In the genomic region with DNA sequence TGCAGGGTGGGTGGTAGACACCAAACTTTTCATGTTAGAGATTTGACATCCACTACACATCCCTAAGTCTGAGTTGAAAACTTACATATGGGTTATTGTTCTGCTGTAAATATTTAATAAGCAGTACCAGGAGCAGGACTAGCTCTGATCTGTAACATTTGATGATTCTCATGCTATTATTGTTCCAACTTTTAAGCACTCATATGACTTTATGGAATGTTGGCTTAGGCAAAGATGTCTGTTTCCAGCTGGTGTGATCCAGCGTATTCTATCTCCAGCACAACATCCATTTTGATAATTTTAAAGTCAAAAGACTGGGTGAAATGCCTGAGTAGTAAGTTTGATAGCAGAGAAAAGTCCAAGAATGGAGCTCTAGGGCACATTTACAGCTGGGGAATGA, we compare ENCODE assay signal across 21 mouse cellular contexts.
DNase-seq lines count a peak whose midpoint lies in the region; ATAC-seq and TF ChIP-seq lines count a peak whose summit lies in the region.
"Had no signal": no experiment of that assay in that cellular context is flagged by ENCODE, and none has a peak within 500 bp of the region (broad histone marks: within the 10 kb centered on the region; RNA-seq: fewer than 3 reads in every experiment).

No protein-coding gene starts in this region.

- no peak for TF ChIP-seq CTCF in lung, embryonic 14.5 days (IDR thresholded peaks at IDR 0.05; ENCODE audit: low read depth)
- no peak for TF ChIP-seq CTCF in lung, adult 2 months (IDR thresholded peaks at IDR 0.05; ENCODE audit: insufficient read depth, low read length)

- intact Hi-C loops in heart, postnatal 14 days (cut with DNase I), result no loop called here

- H3K27ac ChIP-seq in lung, embryonic 14.5 days (ENCODE audit: low read depth), result no peak overlapping the region
- H3K27ac ChIP-seq: embryonic facial prominence, embryonic 12.5 days; forebrain, embryonic 15.5 days; heart, embryonic 10.5 days; hindbrain, embryonic 13.5 days had no signal

- no peaks in the 10 kb centered on the region for H3K9me3 ChIP-seq in lung, embryonic 14.5 days (ENCODE audit: low read depth, low read length)
- H3K9me3 ChIP-seq: embryonic facial prominence, embryonic 12.5 days; forebrain, embryonic 15.5 days; G1E; heart, embryonic 10.5 days; hindbrain, embryonic 13.5 days had no signal

- ATAC-seq in lung, embryonic 14.5 days (ENCODE audit: insufficient read depth), result peak; percentile 82; the same call in 1 of the 2 replicates
- ATAC-seq: CD4-positive, CD25-positive, alpha-beta regulatory T cell, adult 4 months; forebrain, embryonic 15.5 days had no signal

- H3K9ac ChIP-seq in lung, embryonic 14.5 days, result no peak overlapping the region
- H3K9ac ChIP-seq: embryonic facial prominence, embryonic 12.5 days; forebrain, embryonic 15.5 days; hindbrain, embryonic 13.5 days had no signal

- WGBS in lung, embryonic 14.5 days, result 58% methylated on average over 1 of the region's 1 CpGs
- WGBS in lung, adult 2 months, result 74% methylated on average over 1 of the region's 1 CpGs

- no peaks in the 10 kb centered on the region for H3K4me1 ChIP-seq in lung, embryonic 14.5 days (ENCODE audit: insufficient read depth)
- no peaks in the 10 kb centered on the region for H3K4me1 ChIP-seq in lung, adult 2 months (ENCODE audit: control insufficient read depth, insufficient read depth, low read length)
- H3K4me1 ChIP-seq: embryonic facial prominence, embryonic 12.5 days; forebrain, embryonic 15.5 days; hindbrain, embryonic 13.5 days had no signal

- H3K4me3 ChIP-seq in lung, embryonic 14.5 days (ENCODE audit: low read depth, low read length), result no peak overlapping the region
- no peak overlapping the region for H3K4me3 ChIP-seq in lung, adult 2 months (replicated peaks; ENCODE audit: extremely low read depth, low read depth, low read length)
- H3K4me3 ChIP-seq: embryonic facial prominence, embryonic 12.5 days; forebrain, embryonic 15.5 days; heart, embryonic 10.5 days; hindbrain, embryonic 13.5 days had no signal

- peak; percentile 14 for DNase-seq in heart, adult 11 months
- DNase-seq in heart, postnatal 14 days, result no peak
- DNase-seq in lung, embryonic 14.5 days, result peak; percentile 57
- DNase-seq in lung, postnatal 4 days, result no peak
- peak; percentile 16 for DNase-seq in lung, postnatal 36 days
- DNase-seq in lung, adult 2 months, result no peak
- no peak for DNase-seq in T-cell, adult 2 months (ENCODE audit: low spot score)
- DNase-seq: adrenal gland, postnatal 14 days; B cell, adult 2 months; cerebellum, adult 11-12 months; cerebellum, adult 9-10 months; cerebellum, postnatal 25 days; gastrocnemius, postnatal 36 days; heart, adult 18-20 months; heart, postnatal 10 days had no signal

- TF ChIP-seq POLR2A in lung, adult 2 months (IDR thresholded peaks at IDR 0.05; ENCODE audit: borderline replicate concordance, extremely low read depth, low read depth, low read length), result no peak

- H3K4me2 ChIP-seq in lung, embryonic 14.5 days, result no peak overlapping the region
- H3K4me2 ChIP-seq: embryonic facial prominence, embryonic 12.5 days; forebrain, embryonic 15.5 days; hindbrain, embryonic 13.5 days had no signal

- H3K27me3 ChIP-seq in lung, embryonic 14.5 days (ENCODE audit: insufficient read depth, low read length), result no peaks in the 10 kb centered on the region
- H3K27me3 ChIP-seq: embryonic facial prominence, embryonic 12.5 days; forebrain, embryonic 15.5 days; hindbrain, embryonic 13.5 days had no signal

- H3K36me3 ChIP-seq in lung, embryonic 14.5 days (ENCODE audit: insufficient read depth), result no peaks in the 10 kb centered on the region
- H3K36me3 ChIP-seq: forebrain, embryonic 15.5 days; G1E; heart, embryonic 10.5 days had no signal

Comparison
In these comparisons a context has a peak if more than half of its experiments do, and no peak if none do; other contexts are left out.
1. DNase-seq: peak in heart, adult 11 months (single experiment), lung, embryonic 14.5 days (single experiment) and lung, postnatal 36 days (single experiment); none in heart, postnatal 14 days (0 of 2), lung, postnatal 4 days (0 of 2), lung, adult 2 months (single experiment) and T-cell, adult 2 months (single experiment).